Mouse (Mus musculus): ENCODE data around the gene Mgat4a.

The Mgat4a gene

DNA sequence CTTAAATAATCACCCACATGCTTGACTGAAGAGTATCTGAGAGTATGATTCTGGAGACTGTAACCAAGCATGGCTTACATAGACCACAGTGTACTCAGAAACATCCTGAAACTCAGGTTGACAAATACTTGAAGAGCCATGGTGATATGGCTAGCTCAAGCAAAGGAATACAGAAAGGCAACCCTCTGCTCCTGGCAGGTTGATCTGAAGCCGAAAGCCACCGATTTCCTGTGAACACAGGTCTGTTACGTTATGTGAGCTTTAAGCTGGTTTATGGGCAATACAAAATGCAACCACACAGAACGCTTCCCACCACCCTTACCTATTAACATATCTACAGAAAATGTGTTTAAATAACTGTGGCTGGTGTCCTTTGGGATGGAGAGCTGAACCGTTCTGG, 71.8 kb downstream of the Mgat4a start:
- in situ Hi-C loops (cut with MboI, MseI): no loop called here

DNA sequence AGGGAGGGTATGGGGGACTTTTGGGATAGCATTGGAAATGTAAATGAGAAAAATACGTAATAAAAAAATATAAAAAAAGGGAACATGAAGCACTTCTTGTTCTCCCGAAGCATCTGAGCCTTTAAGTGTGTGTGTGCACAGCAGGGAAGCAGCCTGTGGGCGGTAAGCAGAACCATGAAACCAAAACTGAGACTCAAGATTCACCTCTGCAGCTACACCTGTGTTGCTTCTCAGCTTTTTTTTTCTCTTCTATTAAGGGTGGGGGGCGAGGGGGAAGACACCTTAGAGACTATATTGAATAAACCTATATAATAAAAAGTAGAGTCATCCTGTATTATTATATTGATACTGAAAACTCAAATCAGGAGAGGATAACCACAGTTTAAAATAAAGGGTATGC, 73.0 kb downstream of the Mgat4a start:
- in situ Hi-C loops (cut with MboI, MseI): no loop called here

DNA sequence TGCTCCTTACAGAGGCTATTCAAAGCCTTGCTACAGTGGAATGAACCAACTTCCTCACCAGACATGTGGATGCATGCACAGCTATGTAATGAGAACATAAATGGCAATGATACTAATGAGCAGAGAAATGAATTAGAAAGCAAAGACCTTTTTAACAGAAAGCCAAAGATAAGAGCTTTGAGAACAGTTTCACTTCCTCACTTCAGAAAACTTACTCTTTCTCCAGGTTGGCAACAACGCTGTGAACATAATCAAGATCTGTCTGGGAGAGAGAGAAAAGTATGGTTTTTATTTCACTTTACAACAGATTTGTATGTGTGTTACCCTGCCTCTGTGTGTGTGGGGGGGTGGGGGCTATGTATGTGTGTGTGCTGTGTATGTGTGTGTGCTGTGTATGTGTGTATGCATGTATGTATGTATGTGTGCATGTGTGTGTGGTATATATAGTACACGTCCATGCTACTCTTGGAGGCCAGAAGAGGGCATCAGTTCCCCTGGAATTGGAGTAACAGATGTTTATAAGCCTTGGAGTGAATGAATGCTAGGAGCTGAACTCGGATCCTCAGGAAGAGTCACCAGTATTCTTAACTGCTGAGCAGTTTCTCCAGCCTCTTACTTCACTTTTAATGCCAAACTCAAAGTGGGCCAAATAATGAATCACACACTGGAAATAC, 74.4 kb downstream of the Mgat4a start:
- in situ Hi-C loops (cut with MboI, MseI): no loop called here

- in situ Hi-C loops (cut with MboI, MseI): no loop called here
Observed at GRCm38 (mm10) chr1:37464878-37465452, 75.9 kb downstream of the Mgat4a start.

DNA sequence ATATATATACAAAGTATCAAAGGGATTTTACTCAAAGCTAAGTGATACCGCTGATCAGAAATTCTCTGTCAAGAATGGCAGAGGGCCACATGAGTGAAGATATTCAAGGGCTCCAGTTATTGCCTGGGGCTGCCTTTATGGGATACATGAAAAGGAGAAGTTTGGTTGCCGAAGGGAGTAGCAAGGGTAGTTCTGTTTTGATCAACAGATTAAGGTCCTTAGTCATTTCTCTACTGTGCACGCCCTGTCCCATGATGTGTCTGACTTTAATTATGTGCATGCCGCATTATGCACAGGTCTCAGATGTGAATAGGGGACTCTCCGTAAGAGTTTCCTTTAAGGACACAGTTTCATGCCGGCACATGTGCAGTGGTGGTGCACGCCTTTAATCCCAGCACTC, 83.3 kb downstream of the Mgat4a start:
- in situ Hi-C loops (cut with MboI, MseI): no loop called here

- in situ Hi-C loops (cut with MboI, MseI): no loop called here
Observed at GRCm38 (mm10) chr1:37451270-37451669, 89.5 kb downstream of the Mgat4a start.

DNA sequence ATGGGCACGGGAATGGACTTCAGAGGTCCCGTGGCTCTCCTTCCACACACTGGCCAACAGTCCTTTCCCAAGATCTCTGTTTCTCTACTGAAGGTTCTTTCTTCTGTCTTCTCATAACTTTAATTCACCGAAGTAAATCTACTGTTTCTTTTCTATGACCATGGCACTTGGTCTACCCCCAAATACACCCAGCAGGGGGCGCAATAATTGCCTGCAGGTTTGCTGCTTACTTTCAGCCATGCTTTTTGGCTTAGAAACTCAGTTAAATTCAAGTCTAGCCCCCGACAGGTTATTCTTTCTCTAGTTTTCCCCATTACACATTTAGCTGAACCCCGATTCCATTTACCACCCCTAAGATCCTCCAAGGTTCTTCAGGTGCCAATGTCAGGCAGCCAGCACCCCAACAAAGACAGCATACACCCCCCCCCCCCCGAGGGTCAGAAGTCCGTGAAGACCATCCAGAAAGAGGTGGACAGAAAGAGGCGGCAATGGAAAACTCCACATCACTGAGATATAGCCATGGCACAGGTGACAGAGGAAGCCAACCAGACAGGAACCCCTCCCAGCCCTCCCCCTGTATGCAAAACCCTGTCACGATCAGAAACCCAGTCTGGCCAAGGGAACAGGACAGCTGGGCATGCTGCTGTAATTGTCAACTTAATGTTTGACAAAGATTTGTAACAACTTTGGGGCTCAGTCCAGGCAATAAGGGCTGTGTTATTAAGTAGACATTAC, 92.3 kb downstream of the Mgat4a start:
- in situ Hi-C loops (cut with MboI, MseI): no loop called here

DNA sequence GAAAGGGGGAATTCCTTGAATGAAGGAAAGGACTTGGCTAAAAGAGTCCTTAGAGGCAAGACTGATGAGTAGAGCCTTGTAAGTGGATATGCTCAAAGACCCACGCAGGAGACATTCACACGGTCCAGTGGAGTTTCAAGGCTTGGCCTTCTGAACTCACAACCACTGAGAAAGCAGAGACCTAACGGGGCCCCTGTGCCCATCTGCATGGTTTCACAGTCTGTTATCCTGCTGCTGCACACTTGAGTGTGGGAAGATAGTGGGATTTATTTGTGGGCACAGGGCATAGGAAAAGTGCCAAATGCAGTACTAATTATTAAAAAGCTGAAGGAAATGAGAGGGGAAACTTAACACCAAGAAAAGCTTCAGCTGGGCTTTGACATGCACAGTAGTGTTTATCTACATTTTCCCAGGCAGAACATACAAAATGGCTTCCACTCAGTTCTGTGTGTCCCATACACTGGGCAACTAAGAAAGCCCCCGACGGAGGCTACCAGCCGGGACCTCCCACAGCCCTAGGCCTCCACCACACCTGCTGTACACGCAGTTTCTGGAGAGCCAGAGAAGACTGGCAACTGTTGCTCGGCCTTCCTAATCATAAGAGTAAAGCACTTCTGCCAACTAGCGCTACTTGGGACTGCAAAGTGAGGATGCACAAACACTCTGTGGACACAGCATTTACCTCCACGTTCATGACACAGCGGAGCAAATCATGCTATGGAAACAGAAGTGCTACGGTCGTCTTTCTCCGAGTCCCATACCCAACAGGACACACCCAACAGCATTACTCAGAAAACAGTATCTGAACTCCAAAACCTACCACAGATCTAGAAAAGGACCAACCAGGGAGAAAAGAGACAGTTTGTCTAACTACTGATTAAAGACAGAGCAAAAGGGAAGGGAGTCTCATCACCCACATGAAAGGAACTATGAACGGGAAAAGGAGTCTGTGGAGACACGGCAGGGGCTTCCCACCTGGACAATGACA, 97.7 kb downstream of the Mgat4a start:
- in situ Hi-C loops (cut with MboI, MseI): no loop called here

GRCm38 (mm10) chr1:37436419-37436818, 104.4 kb downstream of the Mgat4a start:
- in situ Hi-C loops (cut with MboI, MseI): no loop called here

- in situ Hi-C loops (cut with MboI, MseI): no loop called here
Observed at GRCm38 (mm10) chr1:37430297-37430840, 110.4 kb downstream of the Mgat4a start.

- in situ Hi-C loops (cut with MboI, MseI): loop anchor here (5.0 to 10.0 kb wide), 2 partner anchors 203 to 445 kb away; partner anchors contain the start of gene Lipt1
Observed at GRCm38 (mm10) chr1:37429366-37430296, 111.2 kb downstream of the Mgat4a start, which contains the start of the genes Coa5 and Unc50. Gene Coa5, minus strand, starts transcription at chr1:37430103. Gene Unc50, plus strand, starts transcription at chr1:37430139.

- in situ Hi-C loops (cut with MboI, MseI): loop anchor here (5.0 to 10.0 kb wide), 2 partner anchors 203 to 446 kb away; partner anchors contain the start of gene Lipt1
Observed at GRCm38 (mm10) chr1:37428911-37429310, 111.9 kb downstream of the Mgat4a start.

- in situ Hi-C loops (cut with MboI, MseI): loop anchor here (5.0 to 10.0 kb wide), 2 partner anchors 205 to 447 kb away; partner anchors contain the start of gene Lipt1
Observed at GRCm38 (mm10) chr1:37427144-37427875, 113.5 kb downstream of the Mgat4a start.

DNA sequence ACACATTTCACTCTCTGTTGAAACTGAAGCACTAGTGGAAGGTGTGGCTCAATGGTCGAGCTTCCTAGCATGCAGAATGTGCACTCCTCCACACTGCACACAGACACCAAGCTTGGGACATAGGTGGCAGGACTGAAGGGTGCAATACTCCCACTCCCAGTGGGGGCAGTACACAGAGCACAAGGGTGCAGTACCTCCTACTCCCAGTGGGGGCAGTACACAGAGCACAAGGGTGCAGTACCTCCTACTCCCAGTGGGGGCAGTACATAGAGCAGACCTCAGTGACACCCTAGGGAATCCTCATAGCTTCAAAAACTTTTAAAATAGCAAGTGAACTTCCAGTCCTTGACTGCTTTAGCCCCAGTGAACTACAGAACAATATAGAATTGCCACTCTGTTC, 121.4 kb downstream of the Mgat4a start:
- in situ Hi-C loops (cut with MboI, MseI): no loop called here

GRCm38 (mm10) chr1:37415394-37415793, 125.4 kb downstream of the Mgat4a start:
- in situ Hi-C loops (cut with MboI, MseI): no loop called here

- in situ Hi-C loops (cut with MboI, MseI): no loop called here
Observed at GRCm38 (mm10) chr1:37409647-37410046, 131.2 kb downstream of the Mgat4a start.

GRCm38 (mm10) chr1:37408678-37409077, 132.1 kb downstream of the Mgat4a start:
- in situ Hi-C loops (cut with MboI, MseI): no loop called here

GRCm38 (mm10) chr1:37408059-37408458, 132.8 kb downstream of the Mgat4a start:
- in situ Hi-C loops (cut with MboI, MseI): no loop called here

GRCm38 (mm10) chr1:37407228-37407627, 133.6 kb downstream of the Mgat4a start:
- in situ Hi-C loops (cut with MboI, MseI): no loop called here

All from regulatory T cell (primary cell).